Mouse (Mus musculus): Measurements from ENCODE around the gene Ier2. TPM values are rescaled to one million over a fixed set of nuclear protein-coding genes. Genes with fewer than 3 reads are reported as not detected.

Ier2 gene
- total RNA-seq, 1 experiment from 2014 or later: 115 TPM

GRCm38 (mm10) chr8:84621102-84621625, 41.5 kb downstream of the Ier2 start:
- ATAC-seq (ENCODE audit: extremely low read depth, insufficient number of reproducible peaks, low FRiP score, poor library complexity, severe bottlenecking): no peak

- no peak for ATAC-seq (ENCODE audit: extremely low read depth, insufficient number of reproducible peaks, low FRiP score, poor library complexity, severe bottlenecking)
These were observed 45.6 kb downstream of the Ier2 start for GRCm38 (mm10) chr8:84617005-84617404.

GRCm38 (mm10) chr8:84615666-84616485, 46.8 kb downstream of the Ier2 start:
- no peak for ATAC-seq (ENCODE audit: extremely low read depth, insufficient number of reproducible peaks, low FRiP score, poor library complexity, severe bottlenecking)

GRCm38 (mm10) chr8:84614512-84615223, 48.0 kb downstream of the Ier2 start:
- no peak for ATAC-seq (ENCODE audit: extremely low read depth, insufficient number of reproducible peaks, low FRiP score, poor library complexity, severe bottlenecking)

Other genes starting within 250 kb of the Ier2 start
- gene Trmt1, start 23.5 kb upstream of the Ier2 start, total RNA-seq (2017): 83.2 and 89.7 TPM in 2 replicates
- gene Nacc1, start 25.0 kb upstream of the Ier2 start, total RNA-seq (2017): 30.2 and 33.9 TPM in 2 replicates
- gene Lyl1, start 38.6 kb upstream of the Ier2 start, total RNA-seq (2017): 54.5 and 59.7 TPM in 2 replicates
- gene G430095P16Rik, start 60.2 kb upstream of the Ier2 start, total RNA-seq (2017): 0.61 and 3.4 TPM in 2 replicates
- gene Nfix, start 137.5 kb upstream of the Ier2 start, total RNA-seq (2017): 1.7 and 3.4 TPM in 2 replicates
- 4.5 and 5.5 TPM in 2 replicates for gene Dand5, start 160.0 kb upstream of the Ier2 start, total RNA-seq (2017)
- gene Gadd45gip1, start 168.7 kb upstream of the Ier2 start, total RNA-seq (2017): 14.1 and 16.7 TPM in 2 replicates
- 46.6 and 57.8 TPM in 2 replicates for gene Rad23a, start 177.8 kb upstream of the Ier2 start, total RNA-seq (2017)
- 690 and 751 TPM in 2 replicates for gene Calr, start 184.1 kb upstream of the Ier2 start, total RNA-seq (2017)
- gene Farsa, start 194.1 kb upstream of the Ier2 start, total RNA-seq (2017): 50.7 and 56.2 TPM in 2 replicates
- 4.4 and 5.5 TPM in 2 replicates for gene Syce2, start 209.3 kb upstream of the Ier2 start, total RNA-seq (2017)
- 21.0 and 21.5 TPM in 2 replicates for gene Gcdh, start 231.1 kb upstream of the Ier2 start, total RNA-seq (2017)
- gene Klf1, start 239.1 kb upstream of the Ier2 start, total RNA-seq (2017): not detected in 2 replicates
- gene Dnase2a, start 245.7 kb upstream of the Ier2 start, total RNA-seq (2017): 31.7 and 34.7 TPM in 2 replicates

Measured in neutrophil, adult 5-6 weeks (primary cell).